Mouse (Mus musculus): ENCODE results near the gene Has3. TPM values are rescaled to one million over a fixed set of nuclear protein-coding genes. Genes with fewer than 3 reads are reported as not detected.
A peak's percentile ranks its signal among the peaks of the same experiment; 100 is the strongest.

Has3 gene
- 0.16 and 0.47 TPM in 2 replicates for polyA plus RNA-seq (2011; ENCODE audit: insufficient read length, low read depth, missing spikeins)

- Histone ChIP-seq H3K27ac (ENCODE audit: insufficient read depth, low read length) (no peak within 1 kb of the TSS), H3K4me1 (ENCODE audit: control insufficient read depth, insufficient read depth, low read length) (0 out of 2 replicates have a peak, but pooled peaks cover 3% of the 10 kb centered on the region), H3K4me3 (ENCODE audit: insufficient read depth, low read length) (peak within 1 kb of the TSS; percentile 37)
- TF ChIP-seq POLR2A (IDR thresholded peaks at IDR 0.05; ENCODE audit: low read depth, low read length): no peak
- TF ChIP-seq CTCF (IDR thresholded peaks at IDR 0.05; ENCODE audit: borderline replicate concordance, insufficient read depth, low read length): no peak
Measured at GRCm38 (mm10) chr8:106870051-106870450, at the start of gene Has3. Gene Has3, plus strand, starts transcription at chr8:106870242.

DNA sequence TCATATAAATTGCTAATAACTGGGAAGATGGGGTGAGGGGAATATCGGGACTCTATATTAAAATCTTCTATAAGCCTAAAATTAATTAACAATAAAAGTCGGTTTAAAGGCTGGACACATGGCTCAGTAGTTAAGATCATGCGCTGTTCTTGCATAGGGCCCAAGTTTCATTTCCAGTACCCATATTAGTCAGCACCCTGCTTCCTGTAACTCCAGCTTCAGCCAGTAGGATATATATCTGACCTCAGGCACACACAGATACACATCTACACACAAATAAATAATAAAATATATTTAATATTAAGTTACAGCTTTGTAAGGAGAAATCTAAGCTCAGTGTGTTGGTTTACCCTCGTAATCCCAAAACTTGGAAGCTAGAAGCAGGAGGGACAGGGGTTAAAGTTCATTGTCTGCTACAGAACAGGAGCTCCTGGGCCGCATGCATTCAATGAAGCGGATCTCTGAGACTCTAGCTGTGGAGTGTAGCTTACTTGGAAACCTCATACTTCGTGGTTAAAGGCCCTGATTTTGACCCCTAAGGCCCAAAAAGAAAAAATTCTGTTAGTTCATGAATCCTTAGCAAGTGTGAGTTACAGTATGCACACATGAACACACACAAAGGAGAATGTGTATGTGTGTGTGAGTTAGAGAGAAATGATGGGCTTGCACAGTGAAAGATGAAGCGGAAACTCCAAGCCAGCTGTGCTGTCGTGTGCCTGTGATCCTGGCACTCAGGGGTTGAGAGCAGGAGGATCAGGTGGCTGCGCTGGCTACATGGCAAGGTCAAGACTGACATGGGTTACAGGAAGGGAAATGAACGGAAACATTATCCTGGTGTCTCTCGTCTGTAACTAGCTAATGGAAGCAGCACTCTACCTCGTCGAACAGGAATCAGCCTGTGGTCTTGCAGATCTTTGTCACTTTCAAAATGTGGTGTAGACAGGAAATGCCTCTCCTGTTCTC, 49.2 kb upstream of the Has3 start:
- no peak for TF ChIP-seq CTCF (IDR thresholded peaks at IDR 0.05; ENCODE audit: borderline replicate concordance, insufficient read depth, low read length)
- no peak for TF ChIP-seq POLR2A (IDR thresholded peaks at IDR 0.05; ENCODE audit: low read depth, low read length)
- Histone ChIP-seq H3K4me1 (ENCODE audit: control insufficient read depth, insufficient read depth, low read length) (peaks cover 15% of the 10 kb centered on the region), H3K27ac (ENCODE audit: insufficient read depth, low read length) (no peak overlapping the region), H3K4me3 (ENCODE audit: insufficient read depth, low read length) (no peak overlapping the region)

GRCm38 (mm10) chr8:106828921-106829320, 41.1 kb upstream of the Has3 start:
- Histone ChIP-seq H3K4me1 (ENCODE audit: control insufficient read depth, insufficient read depth, low read length) (no peaks in the 10 kb centered on the region), H3K4me3 (ENCODE audit: insufficient read depth, low read length) (no peak overlapping the region), H3K27ac (ENCODE audit: insufficient read depth, low read length) (no peak overlapping the region)
- TF ChIP-seq CTCF (IDR thresholded peaks at IDR 0.05; ENCODE audit: borderline replicate concordance, insufficient read depth, low read length) (no peak), POLR2A (IDR thresholded peaks at IDR 0.05; ENCODE audit: low read depth, low read length) (no peak)

- no peak overlapping the region for H3K4me3 ChIP-seq (ENCODE audit: insufficient read depth, low read length)
- no peak overlapping the region for H3K27ac ChIP-seq (ENCODE audit: insufficient read depth, low read length)
- no peaks in the 10 kb centered on the region for H3K4me1 ChIP-seq (ENCODE audit: control insufficient read depth, insufficient read depth, low read length)
- no peak for TF ChIP-seq CTCF (IDR thresholded peaks at IDR 0.05; ENCODE audit: borderline replicate concordance, insufficient read depth, low read length)
- TF ChIP-seq POLR2A (IDR thresholded peaks at IDR 0.05; ENCODE audit: low read depth, low read length): no peak
Measured at GRCm38 (mm10) chr8:106829526-106830045, 40.5 kb upstream of the Has3 start.

DNA sequence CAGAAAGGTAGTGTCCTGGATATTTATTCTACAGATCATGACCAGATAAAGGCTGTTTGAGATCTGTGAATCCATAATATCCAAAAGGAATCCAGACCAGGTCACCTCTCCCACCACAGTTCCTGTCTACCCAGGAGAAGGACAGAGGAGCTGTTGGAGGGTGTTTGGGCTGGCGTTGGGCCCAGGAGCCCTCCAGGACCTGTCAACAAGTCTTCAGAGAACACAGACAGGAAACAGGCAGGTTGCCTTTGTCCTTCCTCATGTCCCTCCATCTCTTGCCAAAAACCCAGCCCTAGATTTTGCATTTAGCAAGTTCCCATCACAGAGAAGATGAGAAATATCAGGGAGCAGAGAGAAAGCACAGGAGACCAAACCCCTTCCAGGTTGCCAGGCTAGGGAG, 35.1 kb upstream of the Has3 start:
- no peak overlapping the region for H3K27ac ChIP-seq (ENCODE audit: insufficient read depth, low read length)
- H3K4me3 ChIP-seq (ENCODE audit: insufficient read depth, low read length): no peak overlapping the region
- TF ChIP-seq POLR2A (IDR thresholded peaks at IDR 0.05; ENCODE audit: low read depth, low read length) (no peak), CTCF (IDR thresholded peaks at IDR 0.05; ENCODE audit: borderline replicate concordance, insufficient read depth, low read length) (no peak)
- no peaks in the 10 kb centered on the region for H3K4me1 ChIP-seq (ENCODE audit: control insufficient read depth, insufficient read depth, low read length)

- no peak overlapping the region for H3K27ac ChIP-seq (ENCODE audit: insufficient read depth, low read length)
- TF ChIP-seq CTCF (IDR thresholded peaks at IDR 0.05; ENCODE audit: borderline replicate concordance, insufficient read depth, low read length): no peak
- no peak for TF ChIP-seq POLR2A (IDR thresholded peaks at IDR 0.05; ENCODE audit: low read depth, low read length)
Measured at GRCm38 (mm10) chr8:106836525-106836924, 33.5 kb upstream of the Has3 start.

GRCm38 (mm10) chr8:106838803-106839202, 31.2 kb upstream of the Has3 start:
- TF ChIP-seq POLR2A (IDR thresholded peaks at IDR 0.05; ENCODE audit: low read depth, low read length) (no peak), CTCF (IDR thresholded peaks at IDR 0.05; ENCODE audit: borderline replicate concordance, insufficient read depth, low read length) (no peak)
- no peak overlapping the region for H3K27ac ChIP-seq (ENCODE audit: insufficient read depth, low read length)
- no peak overlapping the region for H3K4me3 ChIP-seq (ENCODE audit: insufficient read depth, low read length)

More at GRCm38 (mm10) chr8:106836525-106836924, 33.5 kb upstream of the Has3 start:
- no peaks in the 10 kb centered on the region for H3K4me1 ChIP-seq (ENCODE audit: control insufficient read depth, insufficient read depth, low read length)
- H3K4me3 ChIP-seq (ENCODE audit: insufficient read depth, low read length): no peak overlapping the region

GRCm38 (mm10) chr8:106839209-106840001, 30.6 kb upstream of the Has3 start:
- Histone ChIP-seq H3K4me1 (ENCODE audit: control insufficient read depth, insufficient read depth, low read length) (no peaks in the 10 kb centered on the region), H3K27ac (ENCODE audit: insufficient read depth, low read length) (no peak overlapping the region), H3K4me3 (ENCODE audit: insufficient read depth, low read length) (no peak overlapping the region)
- TF ChIP-seq POLR2A (IDR thresholded peaks at IDR 0.05; ENCODE audit: low read depth, low read length) (no peak), CTCF (IDR thresholded peaks at IDR 0.05; ENCODE audit: borderline replicate concordance, insufficient read depth, low read length) (no peak)

More at GRCm38 (mm10) chr8:106838803-106839202, 31.2 kb upstream of the Has3 start:
- no peaks in the 10 kb centered on the region for H3K4me1 ChIP-seq (ENCODE audit: control insufficient read depth, insufficient read depth, low read length)

DNA sequence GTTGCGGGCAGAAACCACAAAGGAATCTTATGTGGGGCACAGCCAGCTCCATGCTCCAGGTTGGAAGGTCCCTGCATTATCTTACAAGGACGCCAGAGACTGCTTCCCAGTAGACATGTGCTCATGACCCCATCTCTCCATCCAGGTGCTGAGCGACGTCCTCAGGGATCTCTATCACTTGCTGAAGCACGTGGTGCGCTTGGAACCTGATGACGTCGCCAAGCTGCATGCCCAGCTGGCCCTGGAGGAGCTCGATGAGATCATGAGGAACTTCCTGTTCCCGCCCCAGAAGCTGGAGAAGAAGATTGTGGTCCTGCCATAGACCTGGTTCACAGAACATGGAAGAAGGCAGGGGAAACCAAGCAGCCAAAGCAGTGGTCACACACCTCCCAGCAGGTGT, 20.0 kb upstream of the Has3 start:
- no peak overlapping the region for H3K4me3 ChIP-seq (ENCODE audit: insufficient read depth, low read length)
- TF ChIP-seq POLR2A (IDR thresholded peaks at IDR 0.05; ENCODE audit: low read depth, low read length): no peak
- TF ChIP-seq CTCF (IDR thresholded peaks at IDR 0.05; ENCODE audit: borderline replicate concordance, insufficient read depth, low read length): no peak
- no peak overlapping the region for H3K27ac ChIP-seq (ENCODE audit: insufficient read depth, low read length)
- H3K4me1 ChIP-seq (ENCODE audit: control insufficient read depth, insufficient read depth, low read length): no peaks in the 10 kb centered on the region

Measured in embryonic fibroblast, embryonic 13.5 days (primary cell).